Mouse (Mus musculus) embryonic facial prominence, embryonic 10.5 days (tissue): ENCODE measurements around the gene Gm49380. TPM values are rescaled to one million over a fixed set of nuclear protein-coding genes. Genes with fewer than 3 reads are reported as not detected.

ENCODE experiments used
- DNase-seq: peaks from one replicate; pipeline ENCODE4 v3.0.0-alpha.2; 2017; ENCODE audit warnings: low spot score
- H3K27ac ChIP-seq: fragments of 300-500 bp; sonication (generic); replicated peaks from 2 replicates; pipeline ENCODE4 v1.5.1; 2016; ENCODE audit warnings: mild to moderate bottlenecking
- H3K27me3 ChIP-seq: fragments of 300-500 bp; sonication (generic); replicated peaks from 2 replicates; pipeline ENCODE4 v1.6.1; 2016; ENCODE audit warnings: low read depth, mild to moderate bottlenecking; ENCODE audit not compliant: poor library complexity, severe bottlenecking
- H3K36me3 ChIP-seq: fragments of 300-500 bp; sonication (generic); replicated peaks from 2 replicates; pipeline ENCODE4 v1.6.1; 2016; ENCODE audit warnings: mild to moderate bottlenecking, moderate library complexity
- H3K4me1 ChIP-seq: fragments of 300-500 bp; sonication (generic); 2 replicates; pipeline ENCODE4 v1.6.1; 2016
- H3K4me3 ChIP-seq: fragments of 300-500 bp; sonication (generic); 2 replicates; pipeline ENCODE4 v1.5.1; 2016; ENCODE audit warnings: mild to moderate bottlenecking, moderate library complexity
- H3K9me3 ChIP-seq: fragments of 300-500 bp; sonication (generic); 2 replicates; pipeline ENCODE4 v1.6.1; 2016; ENCODE audit warnings: mild to moderate bottlenecking
- WGBS: fragments of 180-500 bp; shearing (Covaris S2); methylation state at CpG from one replicate; pipeline ENCODE4 v1.1.7; 2016; 5-methylcytosine and 5-hydroxymethylcytosine counted together
- polyA plus RNA-seq: library from polyadenylated mRNA; unstranded; fragments of >200 nt; fragmentation: Nextera tagmentation; extraction: Ambion mirVana; gene quantifications from 2 replicates; pipeline ENCODE4 v1.2.1, GENCODE M21; 2016

The Gm49380 gene
- polyA plus RNA-seq, 1 experiment from 2014 or later = 0.31 TPM

DNA sequence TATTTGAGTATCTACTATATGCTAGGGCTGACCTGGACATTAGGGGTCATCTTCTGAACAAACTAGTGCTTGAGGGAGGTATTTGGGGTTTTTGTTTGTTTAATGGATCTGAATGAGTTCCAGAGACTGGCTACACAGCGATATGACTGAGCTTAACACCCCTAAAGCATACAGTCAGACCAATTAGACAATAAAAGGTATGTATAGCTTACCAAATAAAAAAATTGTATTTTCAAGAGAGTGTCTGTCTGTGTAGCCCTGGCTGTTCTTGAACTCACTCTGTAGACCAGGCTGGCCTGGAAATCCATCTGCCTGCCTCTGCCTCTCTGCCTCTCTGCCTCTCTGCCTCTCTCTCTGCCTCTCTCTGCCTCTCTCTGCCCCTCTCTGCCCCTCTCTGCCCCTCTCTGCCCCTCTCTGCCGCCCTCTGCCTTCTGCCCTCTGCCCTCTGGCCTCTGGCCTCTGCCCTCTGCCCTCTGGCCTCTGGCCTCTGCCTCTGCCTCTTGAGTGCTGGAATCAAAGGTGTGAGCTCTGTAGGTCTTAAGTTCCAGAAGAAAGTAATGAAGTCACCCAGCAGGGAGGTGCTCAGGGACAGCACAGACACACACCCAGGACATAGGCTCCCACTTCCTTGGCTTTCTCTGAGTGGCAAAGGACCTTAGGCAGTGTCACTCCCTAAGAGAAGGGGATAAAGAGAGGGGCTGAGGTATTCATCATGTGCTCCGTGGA is 68.0 kb downstream of the Gm49380 start:
- Histone ChIP-seq H3K9me3 (no peaks in the 10 kb centered on the region), H3K36me3 (no peaks in the 10 kb centered on the region), H3K4me3 (no peak overlapping the region), H3K27ac (no peak overlapping the region), H3K4me1 (peaks cover 36% of the 10 kb centered on the region), H3K27me3 (peaks cover 78% of the 10 kb centered on the region)
- no peak for DNase-seq
- WGBS = 60% methylated on average over 3 of the region's 3 CpGs

DNA sequence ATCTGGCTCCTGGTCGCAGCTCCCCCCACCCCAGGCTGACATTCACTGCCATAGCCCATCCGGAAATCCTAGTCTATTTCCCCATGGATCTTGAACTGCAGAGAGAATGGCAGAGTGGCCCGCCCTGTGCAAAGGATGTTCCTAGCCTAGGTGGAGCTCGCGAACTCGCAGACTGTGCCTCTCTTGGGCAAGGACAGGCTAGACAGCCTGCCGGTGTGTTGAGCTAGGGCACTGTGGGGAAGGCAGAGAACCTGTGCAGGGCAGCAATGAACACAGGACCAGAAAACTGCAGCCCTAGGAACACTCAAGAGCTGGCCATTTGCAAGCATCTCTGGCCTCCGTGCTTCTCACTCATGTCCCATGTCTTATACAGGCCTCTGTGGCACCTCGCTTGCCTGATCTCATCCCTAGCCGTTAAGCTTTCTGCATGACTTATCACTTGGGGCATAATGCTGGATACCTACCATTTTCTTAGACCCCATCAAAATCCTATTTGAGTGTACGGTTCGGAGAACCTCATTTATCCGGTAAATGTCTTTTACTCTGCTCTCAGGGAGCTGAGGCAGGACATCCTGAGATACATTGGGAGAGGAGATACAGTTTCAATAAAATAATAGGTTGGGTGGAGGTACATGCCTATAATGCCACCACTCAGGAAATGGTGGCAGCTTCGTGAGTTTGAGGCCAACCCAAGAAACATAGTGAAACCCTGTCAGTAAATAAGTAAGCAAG is 68.7 kb downstream of the Gm49380 start:
- H3K4me1 ChIP-seq = peaks cover 36% of the 10 kb centered on the region
- WGBS = 39% methylated on average over 14 of the region's 14 CpGs
- H3K9me3 ChIP-seq = no peaks in the 10 kb centered on the region
- peak; percentile 13 for DNase-seq
- H3K4me3 ChIP-seq = peak overlapping the region; percentile 56; the same call in 1 of the 2 replicates
- H3K27ac ChIP-seq = no peak overlapping the region
- no peaks in the 10 kb centered on the region for H3K36me3 ChIP-seq
- peaks cover 78% of the 10 kb centered on the region for H3K27me3 ChIP-seq

DNA sequence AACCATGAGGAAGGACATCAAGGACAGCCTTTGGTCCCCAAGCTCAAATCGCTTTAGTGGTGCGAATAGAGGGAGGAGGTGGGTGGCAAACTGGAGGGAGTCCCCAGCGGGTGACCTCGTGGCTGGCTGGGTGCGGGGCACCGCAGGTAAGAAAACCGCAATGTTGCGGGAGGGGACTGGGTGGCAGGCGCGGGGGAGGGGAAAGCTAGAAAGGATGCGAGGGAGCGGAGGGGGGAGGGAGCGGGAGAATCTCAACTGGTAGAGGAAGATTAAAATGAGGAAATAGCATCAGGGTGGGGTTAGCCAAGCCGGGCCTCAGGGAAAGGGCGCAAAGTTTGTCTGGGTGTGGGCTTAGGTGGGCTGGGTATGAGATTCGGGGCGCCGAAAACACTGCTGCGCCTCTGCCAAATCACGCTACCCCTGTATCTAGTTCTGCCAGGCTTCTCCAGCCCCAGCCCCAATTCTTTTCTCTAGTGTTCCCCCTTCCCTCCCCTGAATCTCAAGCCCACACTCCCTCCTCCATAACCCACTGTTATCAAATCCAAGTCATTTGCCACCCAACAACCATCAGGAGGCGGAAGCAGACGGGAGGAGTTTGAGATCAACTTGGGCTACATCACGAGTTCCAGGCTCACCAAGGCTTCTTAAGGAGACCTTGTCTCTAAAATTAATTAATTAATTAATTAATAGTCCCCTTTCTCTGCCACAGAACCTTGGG is 69.4 kb downstream of the Gm49380 start:
- no peak for DNase-seq
- Histone ChIP-seq H3K4me1 (peaks cover 34% of the 10 kb centered on the region), H3K4me3 (peak overlapping the region; percentile 56), H3K9me3 (no peaks in the 10 kb centered on the region), H3K27ac (no peak overlapping the region), H3K27me3 (peaks cover 74% of the 10 kb centered on the region), H3K36me3 (no peaks in the 10 kb centered on the region)
- WGBS = 3% methylated on average over 23 of the region's 23 CpGs

DNA sequence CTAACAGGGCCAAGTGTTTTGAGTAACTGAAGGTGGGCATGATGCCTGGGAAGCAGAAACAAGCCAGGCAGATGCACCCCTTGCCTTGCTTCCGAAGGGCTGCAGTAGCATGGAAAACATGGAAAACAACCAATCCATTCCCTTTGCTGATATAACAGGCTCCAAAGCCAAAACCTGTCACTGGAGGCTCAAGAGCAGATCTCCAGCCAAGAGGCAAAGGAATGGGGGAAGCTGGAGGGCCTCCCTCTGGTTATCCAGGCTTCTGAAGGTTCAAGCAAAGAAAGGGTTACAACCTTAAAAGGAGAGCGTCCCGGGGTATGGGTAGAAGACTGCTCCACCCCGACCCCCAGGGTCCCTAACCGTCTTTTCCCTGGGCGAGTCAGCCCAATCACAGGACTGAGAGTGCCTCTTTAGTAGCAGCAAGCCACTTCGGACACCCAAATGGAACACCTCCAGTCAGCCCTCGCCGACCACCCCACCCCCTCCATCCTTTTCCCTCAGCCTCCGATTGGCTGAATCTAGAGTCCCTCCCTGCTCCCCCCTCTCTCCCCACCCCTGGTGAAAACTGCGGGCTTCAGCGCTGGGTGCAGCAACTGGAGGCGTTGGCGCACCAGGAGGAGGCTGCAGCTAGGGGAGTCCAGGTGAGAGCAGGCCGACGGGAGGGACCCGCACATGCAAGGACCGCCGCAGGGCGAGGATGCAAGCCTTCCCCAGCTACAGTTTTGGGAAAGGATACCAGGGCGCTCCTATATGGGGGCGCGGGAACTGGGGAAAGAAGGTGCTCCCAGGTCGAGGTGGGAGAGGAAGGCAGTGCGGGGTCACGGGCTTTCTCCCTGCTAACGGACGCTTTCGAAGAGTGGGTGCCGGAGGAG is 70.2 kb downstream of the Gm49380 start, which contains the start of gene Thy1:
TSS of gene Thy1 (plus strand) at position 549 of the 872 bp plus-strand sequence.
- Histone ChIP-seq H3K36me3 (no peaks in the 10 kb centered on the region), H3K27me3 (peaks cover 66% of the 10 kb centered on the region), H3K27ac (0 out of 2 replicates have a peak within 1 kb of the TSS, but pooled peaks have one; percentile 24), H3K4me3 (peak within 1 kb of the TSS; percentile 56), H3K9me3 (no peaks in the 10 kb centered on the region), H3K4me1 (peaks cover 30% of the 10 kb centered on the region)
- DNase-seq = peak; percentile 62
- WGBS = under 1% methylated on average over 30 of the region's 30 CpGs

DNA sequence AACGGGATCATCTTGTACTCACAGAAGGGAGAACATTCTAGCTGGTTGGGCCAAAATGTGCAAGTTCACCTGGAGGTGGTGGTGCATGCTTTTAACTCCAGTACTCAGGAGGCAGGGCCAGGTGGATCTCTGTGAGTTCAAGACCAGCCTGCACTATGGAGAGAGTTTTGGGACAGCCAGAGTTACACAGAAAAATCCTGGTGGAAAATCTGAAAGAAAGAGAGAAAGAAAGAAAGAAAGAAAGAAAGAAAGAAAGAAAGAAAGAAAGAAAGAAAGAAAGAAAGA is 71.0 kb downstream of the Gm49380 start:
- 86% methylated on average over 1 of the region's 1 CpGs for WGBS

DNA sequence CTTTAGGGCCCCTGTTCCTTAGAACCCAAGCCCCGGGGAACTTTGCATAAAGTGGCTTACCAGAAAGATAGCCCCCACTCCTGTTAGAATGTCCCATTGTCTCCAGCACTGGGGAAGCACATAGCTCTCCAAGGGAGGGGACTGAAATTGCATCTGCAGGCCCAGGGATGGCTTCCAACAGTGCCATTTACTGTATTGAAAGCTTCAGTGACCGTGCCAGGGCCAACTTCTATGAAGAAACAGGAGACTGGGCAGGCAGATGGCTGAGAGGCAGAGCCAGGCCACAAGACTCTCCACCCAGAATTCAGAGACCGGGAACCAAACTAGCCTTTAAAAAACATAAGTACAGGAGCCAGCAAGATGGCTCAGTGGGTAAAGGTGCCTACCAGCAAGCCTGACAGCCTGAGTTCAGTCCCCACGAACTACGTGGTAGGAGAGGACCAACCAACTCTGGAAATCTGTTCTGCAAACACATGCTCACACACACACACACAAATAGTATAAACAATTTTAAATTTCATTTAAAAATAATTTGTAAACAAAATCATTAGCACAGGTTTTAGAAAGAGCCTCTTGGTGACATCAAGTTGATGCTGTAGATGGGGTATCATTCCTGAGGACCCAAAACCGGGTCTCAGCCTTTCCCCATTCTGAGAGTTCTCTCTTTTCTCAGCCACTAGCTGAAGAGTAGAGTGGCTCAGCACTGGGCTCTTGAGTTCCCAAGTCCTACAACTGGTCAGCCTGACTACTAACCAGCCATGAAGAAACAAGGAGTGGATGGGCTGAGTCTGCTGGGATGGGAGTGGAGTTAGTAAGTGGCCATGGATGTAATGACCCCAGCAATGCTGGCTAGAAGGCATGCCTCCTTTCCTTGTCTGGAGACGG is 71.5 kb downstream of the Gm49380 start:
- H3K27ac ChIP-seq = no peak overlapping the region
- DNase-seq = no peak
- H3K36me3 ChIP-seq = no peaks in the 10 kb centered on the region
- 66% methylated on average over 7 of the region's 7 CpGs for WGBS
- peaks cover 58% of the 10 kb centered on the region for H3K27me3 ChIP-seq
- no peaks in the 10 kb centered on the region for H3K9me3 ChIP-seq
- H3K4me1 ChIP-seq = peaks cover 19% of the 10 kb centered on the region
- no peak overlapping the region for H3K4me3 ChIP-seq

More for the DNA sequence above, 71.0 kb downstream of the Gm49380 start:
- H3K27ac ChIP-seq = no peak overlapping the region
- no peak overlapping the region for H3K4me3 ChIP-seq
- H3K36me3 ChIP-seq = no peaks in the 10 kb centered on the region
- DNase-seq = no peak
- H3K9me3 ChIP-seq = no peaks in the 10 kb centered on the region
- H3K4me1 ChIP-seq = peaks cover 23% of the 10 kb centered on the region
- H3K27me3 ChIP-seq = peaks cover 58% of the 10 kb centered on the region

DNA sequence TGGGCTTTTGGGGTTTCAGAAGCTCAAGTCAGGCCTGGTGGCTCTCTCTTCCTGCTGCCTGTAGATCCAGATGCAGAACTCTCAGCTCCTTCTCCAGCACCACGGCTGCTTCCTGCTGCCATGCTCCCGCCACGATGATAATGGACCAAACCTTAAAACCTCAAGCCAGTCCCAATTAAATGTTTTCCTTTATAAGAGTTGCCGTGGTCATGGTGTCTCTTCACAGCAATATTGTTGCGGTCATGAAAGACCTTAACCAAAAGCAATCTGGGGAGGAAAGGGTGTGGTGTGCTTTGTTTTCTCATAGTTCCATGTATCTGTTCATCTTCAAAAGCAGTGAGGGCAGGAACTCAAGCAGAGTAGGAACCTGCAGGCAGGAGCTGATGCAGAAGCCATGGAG is 76.2 kb downstream of the Gm49380 start:
- H3K4me3 ChIP-seq = no peak overlapping the region
- H3K36me3 ChIP-seq = no peaks in the 10 kb centered on the region
- no peaks in the 10 kb centered on the region for H3K9me3 ChIP-seq
- DNase-seq = no peak
- no peaks in the 10 kb centered on the region for H3K4me1 ChIP-seq
- peaks cover 13% of the 10 kb centered on the region for H3K27me3 ChIP-seq
- 91% methylated on average over 5 of the region's 5 CpGs for WGBS
- H3K27ac ChIP-seq = no peak overlapping the region

DNA sequence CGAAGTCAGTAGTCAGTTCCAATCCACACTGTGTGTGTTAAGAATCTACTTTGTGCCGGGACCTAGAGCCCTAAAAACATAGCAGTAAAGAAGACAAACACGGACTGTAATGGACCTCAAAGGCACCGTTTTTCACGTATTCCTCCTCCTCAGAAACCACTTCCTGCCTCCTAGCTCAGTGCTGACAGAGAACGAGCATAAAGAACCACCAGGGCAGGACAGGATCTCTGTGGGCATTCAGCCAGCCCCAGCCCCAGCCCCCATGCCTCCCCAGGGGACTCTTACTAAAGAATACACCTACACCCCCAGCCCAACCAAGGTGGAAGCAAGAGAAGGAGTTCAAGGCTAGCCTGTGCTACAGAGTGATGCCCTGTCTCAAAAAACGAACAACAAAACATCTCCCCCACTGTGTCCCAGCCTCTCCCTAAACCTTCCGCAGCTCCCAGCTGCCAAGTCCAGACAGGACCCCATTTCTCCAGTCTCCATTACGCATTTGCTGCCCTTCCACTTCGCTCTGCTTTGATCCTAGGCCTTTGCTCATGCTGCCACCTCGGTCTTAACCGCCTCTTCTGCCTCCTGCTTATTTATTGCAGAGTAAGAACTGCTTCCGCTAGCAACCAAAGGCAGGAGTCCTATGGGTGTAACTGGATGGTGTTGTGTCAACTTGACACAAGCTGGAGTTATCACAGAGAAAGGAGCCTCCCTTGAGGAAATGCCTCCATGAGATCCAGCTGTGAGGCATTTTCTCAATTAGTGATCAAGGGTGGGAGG is 79.2 kb downstream of the Gm49380 start:
- WGBS = 75% methylated on average over 13 of the region's 13 CpGs
- DNase-seq = no peak
- no peaks in the 10 kb centered on the region for H3K9me3 ChIP-seq

DNA sequence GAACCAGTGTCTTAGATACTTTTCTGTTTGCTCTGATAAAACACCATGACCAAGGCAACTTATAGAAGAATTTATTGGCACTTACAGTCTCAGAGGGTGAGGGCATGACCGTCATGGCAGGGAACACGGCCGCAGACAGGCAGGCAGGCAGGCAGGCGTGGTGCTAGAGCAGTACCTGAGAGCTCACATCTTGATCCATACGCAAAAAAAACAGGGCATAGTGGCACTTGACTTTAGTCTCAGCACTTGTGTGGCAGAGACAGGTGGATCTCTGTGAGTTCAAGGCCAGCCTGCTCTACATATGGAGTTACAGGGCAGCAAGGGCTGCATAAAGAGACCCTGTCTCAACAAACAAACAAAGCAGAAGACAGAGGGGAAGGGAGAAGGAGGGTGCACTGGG is 80.0 kb downstream of the Gm49380 start:
- DNase-seq = no peak
- H3K4me3 ChIP-seq = no peak overlapping the region
- WGBS = 89% methylated on average over 5 of the region's 5 CpGs
- H3K4me1 ChIP-seq = no peaks in the 10 kb centered on the region
- H3K36me3 ChIP-seq = no peaks in the 10 kb centered on the region
- no peaks in the 10 kb centered on the region for H3K27me3 ChIP-seq
- H3K27ac ChIP-seq = no peak overlapping the region
- no peaks in the 10 kb centered on the region for H3K9me3 ChIP-seq

More for the DNA sequence above, 79.2 kb downstream of the Gm49380 start:
- Histone ChIP-seq H3K27ac (no peak overlapping the region), H3K4me1 (no peaks in the 10 kb centered on the region), H3K36me3 (no peaks in the 10 kb centered on the region), H3K27me3 (no peaks in the 10 kb centered on the region), H3K4me3 (no peak overlapping the region)

DNA sequence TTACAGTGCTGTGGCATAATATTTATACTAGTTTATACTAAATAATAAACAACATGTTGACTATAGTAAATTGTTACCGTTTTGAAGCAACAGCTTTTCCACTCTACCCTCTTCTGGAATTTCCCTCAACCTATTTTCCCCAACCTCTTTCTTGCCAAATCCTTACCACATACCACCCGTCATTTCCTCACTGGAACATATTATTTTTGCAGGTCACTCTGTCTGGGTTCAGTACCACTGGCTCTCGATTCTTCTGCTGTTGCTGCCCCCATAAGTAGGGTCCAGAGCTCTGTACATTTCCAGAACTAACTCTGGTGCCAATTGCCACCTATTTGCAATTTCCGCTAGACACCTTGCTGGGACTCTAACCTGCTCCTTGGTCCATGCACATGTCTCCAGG is 81.4 kb downstream of the Gm49380 start:
- H3K9me3 ChIP-seq = no peaks in the 10 kb centered on the region
- H3K4me3 ChIP-seq = no peak overlapping the region
- no peak for DNase-seq
- H3K4me1 ChIP-seq = no peaks in the 10 kb centered on the region
- no peaks in the 10 kb centered on the region for H3K27me3 ChIP-seq
- 83% methylated on average over 4 of the region's 4 CpGs for WGBS
- no peak overlapping the region for H3K27ac ChIP-seq
- H3K36me3 ChIP-seq = no peaks in the 10 kb centered on the region

DNA sequence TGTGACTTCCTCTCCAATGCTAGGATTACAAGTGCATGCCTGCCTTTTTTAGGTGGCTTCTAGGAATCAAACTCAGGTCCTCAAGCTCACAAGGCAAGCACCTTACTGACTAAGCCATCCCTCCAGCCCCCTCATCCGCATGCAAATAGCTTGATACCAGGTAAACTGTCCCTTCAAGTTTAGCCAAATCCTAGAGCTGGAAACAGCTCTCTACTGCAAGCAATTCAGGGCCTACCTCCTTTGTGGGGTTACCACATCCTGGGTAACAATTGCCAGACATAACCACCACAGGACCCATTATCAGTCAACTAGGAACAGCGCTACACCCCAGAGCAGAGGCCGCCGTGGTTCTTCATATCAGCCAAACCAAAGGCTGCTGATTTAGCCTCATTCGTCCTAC is 82.2 kb downstream of the Gm49380 start:
- H3K27me3 ChIP-seq = no peaks in the 10 kb centered on the region
- no peak overlapping the region for H3K27ac ChIP-seq
- no peak for DNase-seq
- H3K36me3 ChIP-seq = no peaks in the 10 kb centered on the region
- no peak overlapping the region for H3K4me3 ChIP-seq
- H3K4me1 ChIP-seq = no peaks in the 10 kb centered on the region
- H3K9me3 ChIP-seq = no peaks in the 10 kb centered on the region
- WGBS = 82% methylated on average over 5 of the region's 5 CpGs
